Mouse (Mus musculus) cerebellum, postnatal 14 days (tissue): ENCODE results near the gene Mrpl39.
A peak's percentile ranks its signal among the peaks of the same experiment; 100 is the strongest.

ENCODE experiments used
- DNase-seq, 2 experiments: peaks; one replicate each; pipeline ENCODE4 v3.0.0; 2021; ENCODE audit warnings: mixed read lengths in 2 of 2

Mrpl39 gene

DNA sequence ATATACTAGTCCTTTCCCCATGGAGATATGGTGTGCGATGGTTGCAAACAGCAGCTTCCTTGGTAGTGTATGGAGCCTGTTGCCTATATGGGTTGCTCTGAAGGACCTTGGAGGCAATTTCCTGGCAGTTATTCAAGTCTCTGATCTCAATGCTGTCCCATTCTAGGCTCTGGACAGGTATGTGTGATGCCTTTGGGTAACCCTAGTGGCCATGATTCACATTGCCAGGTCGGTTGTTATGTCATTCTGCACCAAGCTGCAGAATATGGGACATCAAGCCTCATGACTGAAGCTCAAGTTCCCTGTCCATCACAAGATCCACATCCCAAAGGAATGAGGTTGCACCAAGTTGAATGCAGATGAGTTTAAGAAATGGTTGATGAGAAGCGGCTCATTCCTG lies 1.8 kb upstream of the Mrpl39 start:
- DNase-seq: no peak

DNA sequence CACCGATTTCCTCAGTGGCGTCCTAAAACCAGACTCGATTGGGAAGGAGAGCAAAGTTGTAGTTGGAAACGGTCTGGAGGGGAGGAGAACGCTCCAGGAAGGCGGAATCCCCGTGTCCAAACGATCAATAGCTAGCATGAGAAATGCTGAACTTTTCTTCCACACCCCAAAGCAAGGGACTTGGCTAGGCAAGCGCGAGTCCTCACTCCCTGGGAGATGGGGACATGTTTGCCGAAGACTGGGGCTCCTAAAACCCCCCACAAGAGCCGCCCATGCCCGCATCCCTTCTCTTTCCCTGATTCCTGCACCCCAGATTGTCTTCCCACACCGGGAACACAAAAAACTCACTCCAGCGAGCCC lies 756 bp downstream of the Mrpl39 start:
- no peak for DNase-seq

DNA sequence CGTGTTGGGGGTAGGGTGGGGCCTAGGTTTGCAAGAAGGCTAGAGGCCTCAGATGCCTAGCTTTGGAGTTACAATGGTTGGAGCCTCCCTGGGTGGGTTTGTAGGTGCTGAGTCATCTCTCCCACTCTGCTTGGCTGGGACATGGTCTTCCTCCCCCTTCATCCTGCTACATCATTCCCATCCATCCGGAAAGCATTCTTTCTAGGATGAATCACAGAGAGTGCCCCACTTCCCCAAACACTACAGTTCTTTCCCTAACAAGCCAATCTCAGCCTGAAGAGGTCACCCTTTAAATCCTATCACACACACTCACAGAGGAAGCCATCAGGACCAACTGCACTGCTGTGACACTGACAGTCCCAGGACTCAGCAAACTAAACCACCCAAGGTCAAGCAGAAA lies 14.9 kb downstream of the Mrpl39 start:
- no peak for DNase-seq

DNA sequence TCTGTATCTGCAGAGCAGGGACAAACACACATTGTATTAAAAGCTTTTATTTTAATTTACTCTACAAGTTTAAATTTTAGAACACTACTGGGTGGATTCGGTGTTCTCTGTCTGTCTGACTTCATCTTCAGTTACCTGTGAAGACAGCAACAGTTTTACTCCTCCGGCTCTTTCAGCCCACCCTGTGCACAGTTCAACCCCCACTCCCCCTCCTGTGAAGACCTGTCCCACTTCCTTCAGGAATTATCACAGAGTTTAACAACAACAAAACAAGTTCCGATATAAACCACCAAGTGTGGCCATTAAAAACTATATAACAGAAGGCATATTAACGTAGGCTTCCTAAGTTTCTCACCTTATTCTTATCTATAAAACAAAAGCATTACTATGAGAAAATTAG lies 17.3 kb downstream of the Mrpl39 start:
- no peak for DNase-seq

DNA sequence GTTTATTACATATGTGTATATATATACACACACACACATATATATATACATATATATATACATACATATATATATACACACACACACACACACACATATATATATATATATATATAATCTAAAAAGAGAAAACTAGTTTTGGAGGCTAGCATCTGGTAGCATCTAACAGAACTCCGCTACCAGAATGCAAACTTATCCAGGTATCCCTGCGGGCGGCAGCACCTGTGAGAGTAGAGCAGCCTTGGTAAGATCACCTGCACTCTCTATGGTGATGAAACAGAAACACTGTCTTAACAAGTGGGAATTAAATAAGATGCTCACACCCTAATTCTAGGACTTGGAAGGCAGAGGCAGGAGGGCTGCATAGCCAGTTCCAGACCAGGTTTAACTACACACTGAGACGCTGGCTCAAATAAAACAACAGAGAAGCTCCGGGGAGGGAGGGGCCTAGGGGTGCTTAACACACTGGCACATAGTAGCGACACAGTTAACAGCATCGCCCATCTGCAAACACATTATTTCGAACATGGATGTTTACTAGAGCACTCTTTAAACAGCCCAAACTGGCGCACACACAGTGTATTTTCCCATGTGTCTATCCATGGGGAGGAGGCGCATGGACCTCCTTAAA lies 17.8 kb downstream of the Mrpl39 start:
- no peak for DNase-seq

DNA sequence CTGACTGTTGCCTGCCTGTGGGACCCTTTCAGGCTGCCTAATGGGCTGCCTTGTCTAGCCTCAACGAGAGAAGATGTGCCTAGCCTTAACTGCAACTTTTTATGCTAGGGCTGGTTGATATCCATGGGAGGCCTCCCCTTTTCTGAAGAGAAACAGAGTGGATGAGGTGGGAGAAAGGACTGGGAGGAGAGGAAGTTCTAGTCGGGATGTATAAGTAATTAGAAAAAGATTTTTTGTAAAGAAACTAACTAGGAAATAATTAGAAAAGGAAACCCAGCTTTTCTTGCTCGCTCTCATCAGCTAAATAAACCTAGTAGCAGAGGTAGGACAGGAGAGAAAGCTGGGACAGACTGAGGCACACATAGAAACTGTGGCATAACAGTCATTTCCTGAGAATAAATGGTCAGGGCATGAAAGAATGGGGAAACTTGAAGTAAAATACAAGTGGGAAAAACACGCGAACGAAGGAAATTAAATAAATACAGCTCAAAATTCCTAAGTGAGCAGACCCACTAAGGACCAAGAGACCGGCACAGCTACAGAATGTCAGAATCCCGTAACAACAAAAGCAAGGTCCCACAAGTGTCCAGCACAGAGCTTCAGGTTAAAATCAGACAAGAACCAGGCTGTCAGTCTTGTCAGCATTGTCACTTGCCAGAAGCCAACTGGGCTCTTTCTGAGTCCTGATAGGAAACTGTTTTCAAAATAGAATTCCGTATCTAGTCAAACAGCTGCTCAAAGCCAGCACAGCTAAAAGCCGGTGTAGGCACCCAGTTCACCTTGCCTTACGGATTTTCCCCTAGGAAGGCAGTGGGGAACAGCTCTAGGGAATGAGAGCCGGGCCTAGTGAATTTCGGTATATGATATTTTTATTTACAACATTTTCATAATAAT lies 18.6 kb downstream of the Mrpl39 start:
- DNase-seq: no peak

DNA sequence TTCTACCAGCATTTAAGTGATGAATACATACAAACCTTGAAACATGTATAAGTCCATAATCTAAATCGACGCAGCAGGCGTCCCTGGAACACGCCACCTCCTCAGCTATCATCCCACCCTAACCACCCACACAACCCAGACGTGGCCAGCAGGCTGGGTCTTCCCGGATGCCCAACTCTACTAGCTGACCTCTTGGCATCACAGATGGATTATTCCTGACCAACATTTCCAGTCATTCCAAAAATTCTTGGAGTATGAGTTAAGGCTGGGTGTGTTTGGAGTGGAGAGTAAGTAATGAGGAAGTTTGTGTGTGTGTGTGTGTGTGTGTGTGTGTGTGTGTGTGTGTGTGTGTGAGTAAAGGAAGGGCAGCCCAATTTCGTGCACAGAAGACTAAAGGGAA lies 19.3 kb downstream of the Mrpl39 start:
- no peak for DNase-seq

DNA sequence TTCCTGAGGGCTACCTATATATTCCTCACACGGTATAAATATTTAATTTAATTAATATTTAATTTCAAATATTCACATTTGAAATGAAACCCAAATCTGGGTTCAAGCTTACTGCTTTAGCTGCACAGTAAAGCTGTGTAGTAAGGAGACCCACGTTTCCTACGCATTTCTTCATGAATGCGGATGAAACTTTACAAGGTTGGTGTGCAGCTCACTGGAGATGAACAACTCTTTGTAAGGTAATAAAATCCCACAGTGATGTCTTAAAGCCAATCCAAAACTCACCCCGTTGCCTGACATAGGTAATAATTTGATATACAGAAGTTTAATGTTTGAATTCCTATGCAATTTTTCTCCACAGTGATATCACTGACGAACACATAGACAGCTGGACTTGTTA lies 20.6 kb downstream of the Mrpl39 start:
- DNase-seq: no peak

DNA sequence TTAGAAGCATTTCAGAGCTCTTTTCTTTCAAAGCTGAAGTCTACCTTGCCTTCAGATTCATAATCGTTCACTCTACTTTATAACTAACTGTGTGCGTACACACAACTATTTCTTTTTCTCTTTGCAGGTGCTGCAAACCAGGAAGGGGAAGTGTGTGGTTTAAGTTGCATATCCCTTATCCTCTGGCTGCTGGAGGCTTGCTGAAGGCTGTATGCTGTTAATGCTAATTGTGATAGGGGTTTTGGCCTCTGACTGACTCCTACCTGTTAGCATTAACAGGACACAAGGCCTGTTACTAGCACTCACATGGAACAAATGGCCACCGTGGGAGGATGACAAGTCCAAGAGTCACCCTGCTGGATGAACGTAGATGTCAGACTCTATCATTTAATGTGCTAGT lies 21.6 kb downstream of the Mrpl39 start:
- DNase-seq: no peak

DNA sequence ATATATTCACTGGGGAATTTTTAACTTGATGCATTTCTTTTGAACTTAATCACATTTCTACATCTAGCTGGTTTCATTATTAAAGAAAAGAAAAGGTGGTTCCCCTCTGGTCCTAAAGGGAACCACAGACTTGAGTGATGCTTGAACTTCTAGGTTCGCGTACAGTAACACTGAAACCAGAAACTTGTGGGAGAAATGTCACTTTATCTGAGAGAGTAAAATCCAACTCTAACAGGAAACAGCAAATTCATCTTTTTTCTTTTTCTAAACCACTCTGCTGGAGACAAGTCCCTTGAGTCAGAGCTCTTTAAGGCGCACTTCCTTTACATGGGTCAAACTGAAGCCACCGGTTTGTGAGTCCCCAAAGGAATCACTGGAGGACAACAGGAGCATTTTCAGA lies 22.4 kb downstream of the Mrpl39 start:
- DNase-seq: no peak

DNA sequence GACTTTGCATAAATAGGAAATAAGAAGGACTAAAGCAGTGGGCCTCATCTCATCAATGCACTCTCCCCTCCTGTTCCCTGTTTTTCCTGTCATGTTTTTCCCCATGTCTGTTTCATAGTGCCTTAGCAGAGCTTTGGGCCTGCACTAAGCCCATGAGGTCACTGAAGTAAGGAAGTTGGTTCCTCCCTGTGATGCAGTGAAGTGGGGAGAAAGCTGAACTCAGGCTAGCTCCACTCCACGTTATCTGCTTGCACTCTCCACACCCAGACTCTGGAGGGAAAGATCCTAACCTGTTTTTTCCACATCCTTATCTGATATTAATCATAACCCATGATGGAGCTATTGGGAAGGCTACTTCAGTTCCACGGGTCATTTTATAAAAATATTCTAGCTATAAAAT lies 26.9 kb downstream of the Mrpl39 start:
- DNase-seq: no peak

DNA sequence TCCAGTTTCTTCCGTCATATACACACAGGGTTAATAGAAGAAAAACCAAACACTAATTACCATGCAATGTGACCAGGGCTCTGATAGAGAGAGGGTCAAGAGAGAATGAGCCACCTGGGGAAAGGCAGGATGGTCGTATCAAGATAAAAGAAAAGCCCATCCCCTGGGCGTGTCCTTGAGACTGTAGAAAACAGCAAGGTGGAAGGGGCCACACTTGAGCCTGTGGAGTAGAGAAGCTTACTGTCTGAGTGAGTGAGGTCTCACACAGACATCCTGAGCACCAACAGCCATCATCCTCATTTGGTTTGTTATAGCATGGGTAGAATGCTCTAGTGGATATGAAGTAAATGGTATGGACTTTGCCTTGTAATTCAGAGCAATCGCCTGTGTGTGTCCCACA lies 27.7 kb downstream of the Mrpl39 start:
- no peak for DNase-seq

DNA sequence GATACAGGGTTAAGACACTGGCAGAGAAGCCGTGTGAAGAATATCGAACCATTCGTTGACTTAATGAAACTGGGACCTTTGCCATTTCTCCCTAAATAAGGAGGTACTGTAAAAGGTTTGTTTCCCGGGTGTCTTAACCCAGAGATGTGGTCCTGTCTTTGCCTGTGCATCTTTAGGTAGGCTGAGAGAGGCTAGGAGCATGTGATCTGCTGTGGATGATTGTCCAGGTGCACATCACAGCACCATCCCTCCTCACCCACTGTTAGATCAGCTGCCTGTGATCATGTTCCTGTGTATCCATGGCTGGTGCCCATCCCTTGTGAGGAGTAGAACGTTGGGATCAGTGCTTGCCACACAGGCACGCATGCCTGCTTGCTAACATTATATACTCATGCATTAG lies 29.0 kb downstream of the Mrpl39 start:
- DNase-seq: peak; percentile 49 to 51

DNA sequence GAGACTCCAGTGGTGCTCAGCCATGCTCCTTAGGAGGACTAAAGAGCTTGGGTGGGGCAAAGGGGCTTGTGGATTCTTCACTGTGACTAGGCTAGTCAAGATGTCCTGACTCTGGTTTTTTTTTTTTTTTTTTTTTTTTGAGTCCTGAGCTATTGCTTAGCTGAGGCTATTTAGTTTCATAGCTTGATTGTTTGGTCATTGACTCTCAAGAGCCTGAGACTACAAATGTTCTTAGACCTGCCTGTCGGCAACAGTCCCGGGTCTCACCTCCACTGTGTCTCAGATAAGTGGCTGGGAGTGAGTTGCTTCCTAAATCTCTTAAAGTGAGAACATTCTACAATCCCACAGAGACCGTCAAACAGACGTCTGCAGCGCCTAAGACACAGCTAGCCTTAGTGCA lies 30.0 kb downstream of the Mrpl39 start:
- no peak for DNase-seq

DNA sequence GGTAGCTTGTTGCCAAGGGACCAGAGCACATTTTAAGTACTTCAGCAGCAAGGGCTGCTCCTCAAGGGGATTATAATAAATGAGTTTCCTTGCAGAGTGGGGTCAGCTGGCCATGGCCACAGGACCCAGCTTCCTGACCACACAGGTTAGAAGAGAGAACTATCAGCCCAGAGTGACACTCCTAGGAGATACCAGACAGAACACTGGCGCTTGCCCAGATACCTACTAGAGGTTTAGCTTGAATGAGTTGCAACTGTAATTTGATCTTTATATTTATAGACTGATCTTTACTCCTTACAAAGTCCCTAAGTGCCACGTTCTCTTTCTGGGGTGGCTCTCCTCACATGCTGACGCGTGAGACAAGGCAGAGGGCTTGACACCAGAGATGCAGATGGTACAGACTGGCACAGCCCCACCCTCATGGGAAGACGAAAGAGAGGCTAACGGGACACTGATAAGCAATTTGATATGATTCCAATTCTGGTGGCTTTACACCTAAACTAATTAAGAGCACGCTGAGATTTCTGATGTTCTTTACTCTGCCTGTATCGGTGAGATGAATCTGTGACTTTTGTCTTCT lies 30.8 kb downstream of the Mrpl39 start:
- peak; percentile 20 to 26 for DNase-seq

DNA sequence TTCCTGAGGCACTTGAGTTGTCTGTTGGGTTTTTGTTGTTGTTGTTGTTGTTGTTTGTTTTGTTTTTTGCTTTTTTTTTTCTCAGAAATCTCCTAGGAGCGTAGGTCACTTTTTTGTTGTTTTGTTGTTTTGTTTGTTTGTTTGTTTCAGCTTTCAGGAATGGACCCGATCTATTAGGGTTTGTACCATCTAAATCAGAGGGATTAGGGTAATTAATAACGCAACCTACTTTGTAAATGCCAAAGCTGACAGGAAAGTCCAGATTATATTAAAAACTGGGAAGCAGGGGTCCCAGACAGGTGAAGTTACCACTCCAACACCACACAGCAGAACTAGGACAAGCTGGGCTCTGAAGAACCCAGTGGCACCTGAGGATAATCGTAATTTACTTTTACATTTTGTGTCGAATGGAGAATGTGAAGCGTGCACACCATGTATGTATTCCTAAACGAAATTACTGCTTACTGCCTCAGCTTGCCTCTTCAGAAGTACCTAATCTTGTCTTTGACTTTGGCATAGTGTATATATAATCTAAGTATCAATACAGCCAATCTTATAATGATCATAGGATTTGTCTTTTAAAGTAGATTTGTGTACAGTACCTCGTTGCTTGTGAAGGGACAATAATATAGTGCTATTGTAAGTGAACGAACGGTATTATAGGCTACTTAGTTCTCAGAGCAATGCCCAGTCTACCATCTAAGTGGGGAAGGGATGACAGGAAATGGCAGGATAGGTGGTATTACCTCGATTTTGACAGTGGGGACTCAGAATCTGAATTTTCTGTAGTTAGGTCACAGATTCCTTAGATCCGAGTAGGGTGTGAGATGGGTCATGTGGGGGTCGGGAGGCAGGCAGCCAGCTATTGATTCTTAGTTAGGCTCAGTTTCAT lies 31.5 kb downstream of the Mrpl39 start:
- DNase-seq: no peak

DNA sequence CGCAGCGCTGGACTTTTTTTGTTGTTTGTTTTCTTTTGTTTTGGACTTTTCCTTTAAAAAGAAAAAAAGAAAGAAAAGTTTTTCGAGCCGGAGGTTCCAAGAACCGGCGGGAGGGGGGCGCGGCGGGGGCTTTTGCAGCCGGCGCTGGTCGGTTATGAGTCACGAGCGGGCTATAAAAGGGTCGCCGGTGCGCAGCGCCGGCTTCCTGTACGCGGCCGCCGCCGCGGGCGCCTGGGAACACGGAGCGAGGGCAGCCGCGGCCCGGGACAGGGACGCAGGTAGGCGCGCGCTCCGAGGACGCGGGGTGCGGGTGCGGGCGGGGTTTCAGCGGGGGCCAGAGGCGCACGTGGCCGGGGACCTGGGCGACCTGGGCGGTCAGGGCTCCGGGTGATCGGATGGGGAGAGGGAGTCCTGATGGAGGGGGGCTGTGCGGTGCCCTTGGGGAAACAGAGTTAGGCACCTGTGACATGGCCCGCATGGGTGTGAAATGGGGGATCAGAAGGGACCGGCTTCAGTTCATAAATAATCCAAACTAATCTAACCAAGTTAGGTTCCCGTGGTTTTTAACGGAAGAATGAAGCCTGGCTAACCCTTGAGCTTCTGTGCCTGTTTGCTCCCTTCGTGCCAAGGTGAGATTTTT lies 32.3 kb downstream of the Mrpl39 start:
- DNase-seq: peak; percentile 27 to 41

DNA sequence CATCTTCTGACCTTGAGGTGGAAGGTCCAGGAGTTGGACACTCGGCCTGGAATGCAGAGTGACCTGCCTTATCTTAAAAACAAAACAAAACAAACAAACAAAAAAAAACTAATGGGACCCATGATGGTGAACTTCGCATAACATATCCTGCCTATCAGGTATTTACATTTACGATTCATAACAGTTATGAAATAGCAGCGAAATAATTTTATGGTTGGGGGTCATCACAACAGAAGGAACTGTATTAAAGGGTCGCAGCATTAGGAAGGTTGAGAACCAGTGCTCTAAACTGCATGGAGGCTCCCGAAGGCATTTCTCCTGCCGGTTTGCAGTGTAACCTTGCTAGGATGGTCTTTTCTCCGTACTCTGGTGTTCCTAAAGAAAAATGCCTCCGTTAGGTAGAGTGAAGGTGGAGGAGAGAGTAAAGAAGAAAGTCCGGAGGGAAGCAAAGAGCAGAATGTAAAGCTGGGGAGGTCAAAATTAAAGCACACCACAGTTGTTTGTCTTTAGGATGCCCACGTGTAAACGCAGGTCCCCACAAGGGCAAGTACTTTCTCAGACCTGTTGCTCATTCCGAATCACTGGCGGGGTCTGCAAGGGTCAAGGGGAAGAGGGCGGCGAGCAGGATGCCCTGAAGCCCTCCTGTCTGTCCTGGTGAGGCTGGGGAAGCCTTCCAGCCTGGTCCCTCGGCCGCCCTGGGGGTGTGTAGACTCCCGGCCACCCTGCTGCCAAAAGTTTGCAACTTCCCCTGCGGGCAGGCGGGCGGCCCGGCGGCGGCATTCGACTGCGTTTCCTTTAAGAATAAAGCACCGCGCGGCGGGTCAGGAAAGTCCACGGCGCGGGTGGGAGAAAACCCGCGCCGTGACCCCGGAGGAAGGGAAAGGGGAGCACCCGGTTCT lies 33.1 kb downstream of the Mrpl39 start:
- DNase-seq: peak; percentile 20 to 22

DNA sequence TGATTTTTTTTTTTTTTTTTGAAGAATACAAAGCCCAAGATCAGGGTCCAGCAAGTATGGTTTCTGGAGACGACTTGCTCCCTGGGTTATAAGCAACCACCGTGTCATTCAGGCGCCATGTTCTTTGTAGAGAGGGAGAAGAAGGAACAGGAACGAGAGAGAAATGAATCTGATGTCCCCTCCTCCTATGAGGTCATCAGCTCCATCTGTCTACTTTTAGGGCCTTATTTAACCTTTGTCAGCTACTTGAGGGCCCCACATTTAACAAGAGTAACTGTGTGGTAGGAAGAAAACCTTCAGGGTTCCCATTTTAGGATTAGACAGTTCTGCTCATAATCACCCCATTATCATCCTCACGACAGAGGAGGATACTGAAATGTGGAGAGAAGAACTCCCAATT lies 34.5 kb downstream of the Mrpl39 start:
- no peak for DNase-seq

DNA sequence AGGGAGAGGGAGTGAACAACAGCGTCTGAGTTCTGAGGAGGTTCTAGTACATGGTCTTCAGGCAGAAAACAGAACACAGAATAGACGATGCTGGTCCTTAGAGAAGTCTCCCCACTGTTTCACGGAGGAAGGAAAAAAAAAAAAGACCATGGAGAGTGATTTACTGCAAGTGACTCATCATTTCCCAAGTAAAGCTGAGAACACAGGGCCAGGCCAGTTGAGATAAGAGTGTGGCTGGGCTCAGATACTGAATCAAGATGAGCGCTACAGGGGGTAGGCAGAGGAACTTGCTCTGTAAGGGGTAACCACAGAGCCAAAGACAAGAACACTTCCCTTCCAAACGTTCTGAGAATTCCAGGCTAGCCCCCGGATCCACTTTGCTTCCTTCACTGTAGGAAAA lies 36.8 kb downstream of the Mrpl39 start:
- DNase-seq: no peak

DNA sequence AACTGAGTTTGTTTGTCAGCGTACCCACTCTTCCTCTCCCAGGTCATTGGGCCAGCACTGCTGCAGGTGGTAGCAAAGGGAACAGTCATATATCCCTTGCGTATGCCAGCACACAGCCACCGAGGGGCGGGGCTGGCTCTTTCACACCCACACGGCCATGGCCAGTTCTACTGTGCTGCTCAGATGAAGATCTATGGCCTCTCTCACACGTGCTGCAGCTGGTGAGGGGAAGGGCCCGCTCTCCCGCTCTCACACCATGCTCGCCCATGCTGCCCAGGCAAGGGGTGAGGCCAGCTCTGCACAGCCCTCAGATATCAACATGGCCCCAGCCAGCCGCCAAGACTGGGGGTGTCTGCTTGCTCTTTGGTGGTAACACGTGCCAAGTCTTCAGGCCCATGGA lies 39.4 kb downstream of the Mrpl39 start:
- DNase-seq: no peak

DNA sequence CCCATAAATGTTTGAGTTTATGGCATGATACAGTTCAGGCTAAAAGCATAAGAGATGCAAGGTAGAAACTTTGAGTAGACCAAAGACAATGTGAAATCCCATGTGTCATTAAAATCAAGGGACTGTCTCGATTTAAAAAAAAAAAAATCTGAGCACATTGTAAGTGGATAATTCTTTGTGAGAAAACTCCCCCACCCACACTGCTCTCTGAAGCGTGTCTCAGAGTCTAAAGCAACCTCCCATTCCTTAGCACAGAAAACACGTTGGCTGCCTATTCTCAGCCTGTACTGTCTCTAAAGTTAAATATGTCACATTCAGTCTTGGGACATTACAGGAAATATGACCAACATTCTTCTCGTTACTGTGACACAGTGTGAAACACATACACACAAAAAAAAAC lies 53.6 kb downstream of the Mrpl39 start:
- DNase-seq: no peak
